Mouse (Mus musculus): Measurements from ENCODE around the gene AI597479. TPM values are rescaled to one million over a fixed set of nuclear protein-coding genes. Genes with fewer than 3 reads are reported as not detected.
A peak's percentile ranks its signal among the peaks of the same experiment; 100 is the strongest.

The AI597479 gene
- polyA plus RNA-seq, 1 experiment, result 6.6 TPM

GRCm38 (mm10) chr1:43143791-43144190 lies 45.3 kb downstream of the AI597479 start:
- Histone ChIP-seq H3K79me3 (ENCODE audit: low read depth) (peaks cover 46% of the 10 kb centered on the region), H3K79me2 (ENCODE audit: control insufficient read depth, insufficient read depth) (peaks cover 90% of the 10 kb centered on the region), H3ac (ENCODE audit: control insufficient read depth, insufficient read length, low read depth) (no peak overlapping the region), H3K4me3 (ENCODE audit: insufficient read depth, poor library complexity, severe bottlenecking) (no peak overlapping the region), H3K27me3 (ENCODE audit: control insufficient read depth, insufficient read depth, insufficient read length) (no peaks in the 10 kb centered on the region), H3K36me3 (ENCODE audit: control insufficient read depth, insufficient read depth) (peaks cover 79% of the 10 kb centered on the region)
- TF ChIP-seq MAX (IDR thresholded peaks at IDR 0.05) (no peak), MYOD1 (IDR thresholded peaks at IDR 0.05; ENCODE audit: control insufficient read depth, insufficient read length, low read depth) (no peak), MYOG (IDR thresholded peaks at IDR 0.05; ENCODE audit: control insufficient read depth, extremely low read depth, insufficient read length) (no peak), FOSL1 (IDR thresholded peaks at IDR 0.05; ENCODE audit: insufficient read depth, low read length, poor library complexity, severe bottlenecking) (no peak)

DNA sequence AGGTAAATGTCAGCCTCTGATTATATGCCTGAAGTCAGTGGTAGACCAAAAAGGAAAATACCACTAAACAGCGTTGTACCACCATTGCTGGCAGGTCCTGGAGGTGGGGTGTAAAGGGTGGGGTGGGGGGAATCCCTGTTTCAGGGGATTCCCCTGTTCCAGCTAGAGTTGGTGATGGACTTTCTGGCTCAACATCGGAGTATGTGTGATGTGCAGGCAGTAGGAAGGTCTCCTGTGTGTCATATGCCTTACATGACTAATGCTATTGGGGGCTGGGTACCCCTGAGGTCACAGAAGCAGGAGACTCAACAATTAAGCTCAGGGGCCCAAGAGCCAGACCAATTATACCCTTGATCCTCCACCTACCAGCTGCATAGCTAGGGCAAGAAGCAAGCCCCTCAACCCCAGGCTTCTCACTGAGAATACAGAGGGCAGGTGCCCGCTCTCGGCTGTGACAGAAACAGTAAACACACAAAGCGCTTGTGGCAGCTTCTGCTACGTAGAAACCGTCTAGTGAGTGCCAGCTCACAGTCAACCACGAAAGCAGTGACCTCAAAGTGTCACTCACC lies 45.9 kb downstream of the AI597479 start:
- TF ChIP-seq CEBPB (IDR thresholded peaks at IDR 0.05; ENCODE audit: low read depth) (no peak), MYOD1 (IDR thresholded peaks at IDR 0.05; ENCODE audit: control insufficient read depth, insufficient read length, low read depth) (no peak), CTCF (IDR thresholded peaks at IDR 0.05; ENCODE audit: control insufficient read depth, insufficient read depth, insufficient read length) (no peak), MAX (IDR thresholded peaks at IDR 0.05) (no peak)
- H3ac ChIP-seq (ENCODE audit: control insufficient read depth, insufficient read length, low read depth), result no peak overlapping the region
- H3K79me3 ChIP-seq (ENCODE audit: low read depth), result peaks cover 47% of the 10 kb centered on the region
- H3K79me2 ChIP-seq (ENCODE audit: control insufficient read depth, insufficient read depth), result peaks cover 90% of the 10 kb centered on the region
- H3K36me3 ChIP-seq (ENCODE audit: control insufficient read depth, insufficient read depth), result peaks cover 79% of the 10 kb centered on the region
- H3K4me3 ChIP-seq (ENCODE audit: insufficient read depth, poor library complexity, severe bottlenecking), result no peak overlapping the region
- H3K27me3 ChIP-seq (ENCODE audit: control insufficient read depth, insufficient read depth, insufficient read length), result no peaks in the 10 kb centered on the region

- Histone ChIP-seq H3K79me2 (ENCODE audit: control insufficient read depth, insufficient read depth) (peaks cover 90% of the 10 kb centered on the region), H3K36me3 (ENCODE audit: control insufficient read depth, insufficient read depth) (peaks cover 81% of the 10 kb centered on the region), H3K4me3 (ENCODE audit: insufficient read depth, poor library complexity, severe bottlenecking) (no peak overlapping the region), H3K79me3 (ENCODE audit: low read depth) (peaks cover 50% of the 10 kb centered on the region), H3ac (ENCODE audit: control insufficient read depth, insufficient read length, low read depth) (no peak overlapping the region), H3K27me3 (ENCODE audit: control insufficient read depth, insufficient read depth, insufficient read length) (no peaks in the 10 kb centered on the region)
- no peak for TF ChIP-seq USF1 (IDR thresholded peaks at IDR 0.05; ENCODE audit: low read depth)
- TF ChIP-seq CEBPB (IDR thresholded peaks at IDR 0.05; ENCODE audit: low read depth), result no peak
- no peak for TF ChIP-seq MAX (IDR thresholded peaks at IDR 0.05)
- no peak for TF ChIP-seq CTCF (IDR thresholded peaks at IDR 0.05; ENCODE audit: control insufficient read depth, insufficient read depth, insufficient read length)
Observed at GRCm38 (mm10) chr1:43145388-43145787, 46.9 kb downstream of the AI597479 start.

DNA sequence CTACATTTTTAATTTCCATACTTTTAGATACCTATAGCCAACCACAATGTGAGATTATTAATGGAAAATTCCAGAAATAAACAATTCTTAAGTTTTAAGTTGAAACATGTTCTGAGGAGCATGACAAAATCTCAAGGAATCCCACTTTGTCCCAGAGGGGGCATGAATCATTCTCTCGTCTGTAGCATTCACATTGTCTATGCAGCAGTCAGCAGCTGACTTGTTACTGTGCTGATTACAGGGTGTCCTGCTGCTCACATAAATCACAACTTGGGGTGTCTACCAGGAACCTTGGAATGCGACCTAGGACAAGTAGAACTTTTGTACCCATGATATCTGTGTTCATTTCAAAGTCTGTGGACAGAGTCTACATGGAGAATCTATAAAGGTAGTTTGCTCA lies 49.0 kb downstream of the AI597479 start:
- Histone ChIP-seq H3K27me3 (ENCODE audit: control insufficient read depth, insufficient read depth, insufficient read length) (no peaks in the 10 kb centered on the region), H3K36me3 (ENCODE audit: control insufficient read depth, insufficient read depth) (peaks cover 87% of the 10 kb centered on the region), H3K4me3 (ENCODE audit: insufficient read depth, poor library complexity, severe bottlenecking) (no peak overlapping the region), H3K79me3 (ENCODE audit: low read depth) (peaks cover 65% of the 10 kb centered on the region), H3ac (ENCODE audit: control insufficient read depth, insufficient read length, low read depth) (no peak overlapping the region), H3K79me2 (ENCODE audit: control insufficient read depth, insufficient read depth) (peaks cover 93% of the 10 kb centered on the region)
- TF ChIP-seq MAX (IDR thresholded peaks at IDR 0.05) (no peak), CTCF (IDR thresholded peaks at IDR 0.05; ENCODE audit: control insufficient read depth, insufficient read depth, insufficient read length) (no peak), FOSL1 (IDR thresholded peaks at IDR 0.05; ENCODE audit: insufficient read depth, low read length, poor library complexity, severe bottlenecking) (peak; percentile 63), MYOD1 (IDR thresholded peaks at IDR 0.05; ENCODE audit: control insufficient read depth, insufficient read length, low read depth) (peak; percentile 91), MYOG (IDR thresholded peaks at IDR 0.05; ENCODE audit: control insufficient read depth, extremely low read depth, insufficient read length) (no peak), USF1 (IDR thresholded peaks at IDR 0.05; ENCODE audit: low read depth) (peak; percentile 24), CEBPB (IDR thresholded peaks at IDR 0.05; ENCODE audit: low read depth) (no peak)

DNA sequence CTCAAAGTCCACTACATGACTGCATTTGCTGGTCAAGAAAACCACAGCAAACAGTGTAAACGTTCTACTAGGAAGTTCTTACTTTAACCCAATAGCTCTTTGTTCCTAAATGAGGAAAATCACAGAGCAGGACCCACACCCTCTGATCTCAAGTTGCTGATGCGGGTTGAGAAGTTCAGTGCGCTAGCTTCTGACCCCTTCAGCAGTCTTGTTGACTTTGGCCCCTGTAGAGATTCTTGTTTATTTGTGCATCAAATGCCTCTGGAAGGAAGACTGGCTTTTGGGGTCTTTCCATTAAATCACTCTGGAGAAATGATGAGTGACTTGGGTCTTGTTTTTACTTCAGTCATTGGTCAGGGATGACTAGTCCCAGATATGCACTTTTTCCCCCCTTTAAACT lies 51.7 kb downstream of the AI597479 start:
- no peaks in the 10 kb centered on the region for H3K27me3 ChIP-seq (ENCODE audit: control insufficient read depth, insufficient read depth, insufficient read length)
- H3ac ChIP-seq (ENCODE audit: control insufficient read depth, insufficient read length, low read depth), result no peak overlapping the region
- peaks cover 94% of the 10 kb centered on the region for H3K79me2 ChIP-seq (ENCODE audit: control insufficient read depth, insufficient read depth)
- TF ChIP-seq MAX (IDR thresholded peaks at IDR 0.05), result no peak
- TF ChIP-seq MYOD1 (IDR thresholded peaks at IDR 0.05; ENCODE audit: control insufficient read depth, insufficient read length, low read depth), result no peak
- H3K79me3 ChIP-seq (ENCODE audit: low read depth), result peaks cover 81% of the 10 kb centered on the region
- peaks cover 97% of the 10 kb centered on the region for H3K36me3 ChIP-seq (ENCODE audit: control insufficient read depth, insufficient read depth)
- H3K4me3 ChIP-seq (ENCODE audit: insufficient read depth, poor library complexity, severe bottlenecking), result no peak overlapping the region

DNA sequence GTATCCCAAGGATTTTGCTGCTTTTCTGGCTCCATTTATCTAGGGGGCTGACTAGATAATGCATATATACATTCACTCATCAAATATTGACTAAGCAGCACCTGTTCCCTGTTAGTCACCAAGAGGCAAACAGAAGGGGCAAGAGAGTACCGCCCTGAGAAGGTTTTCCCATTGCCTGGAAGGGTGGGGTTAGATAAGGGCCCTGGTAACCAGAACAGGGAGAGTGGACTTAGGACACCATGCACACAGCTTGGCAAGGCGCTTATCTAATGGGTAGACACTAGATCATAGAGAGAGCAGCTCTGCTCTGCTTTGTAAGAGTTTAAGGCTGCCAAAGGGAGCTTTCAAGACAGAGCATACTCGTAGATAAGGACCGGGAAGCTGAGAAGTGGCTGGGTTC lies 54.1 kb downstream of the AI597479 start:
- Histone ChIP-seq H3K4me3 (ENCODE audit: insufficient read depth, poor library complexity, severe bottlenecking) (no peak overlapping the region), H3K79me2 (ENCODE audit: control insufficient read depth, insufficient read depth) (peaks cover 97% of the 10 kb centered on the region), H3K36me3 (ENCODE audit: control insufficient read depth, insufficient read depth) (peaks cover 99% of the 10 kb centered on the region), H3K79me3 (ENCODE audit: low read depth) (peaks cover 85% of the 10 kb centered on the region), H3K27me3 (ENCODE audit: control insufficient read depth, insufficient read depth, insufficient read length) (no peaks in the 10 kb centered on the region), H3ac (ENCODE audit: control insufficient read depth, insufficient read length, low read depth) (no peak overlapping the region)
- TF ChIP-seq MYOD1 (IDR thresholded peaks at IDR 0.05; ENCODE audit: control insufficient read depth, insufficient read length, low read depth) (peak; percentile 43), CEBPB (IDR thresholded peaks at IDR 0.05; ENCODE audit: low read depth) (no peak), MYOG (IDR thresholded peaks at IDR 0.05; ENCODE audit: control insufficient read depth, extremely low read depth, insufficient read length) (no peak), MAX (IDR thresholded peaks at IDR 0.05) (no peak), FOSL1 (IDR thresholded peaks at IDR 0.05; ENCODE audit: insufficient read depth, low read length, poor library complexity, severe bottlenecking) (no peak)

All from C2C12 (cell line).